Mouse (Mus musculus) forebrain, postnatal 0 days (tissue): ENCODE measurements around the gene Tsnax. TPM values are rescaled to one million over a fixed set of nuclear protein-coding genes. Genes with fewer than 3 reads are reported as not detected.

ENCODE experiments used
- ATAC-seq: fragments of 200-750 bp; cut with Nextera tagmentation; 2 replicates; pipeline ENCODE4 v1.8.0; 2017; ENCODE audit warnings: mild to moderate bottlenecking, moderate library complexity
- DNase-seq: peaks from one replicate; pipeline ENCODE4 v3.0.0-alpha.2; 2015
- H3K27ac ChIP-seq: fragments of 300-500 bp; sonication (generic); 2 replicates; pipeline ENCODE4 v1.5.1; 2014; ENCODE audit warnings: low read depth, mild to moderate bottlenecking, antibody characterized with exemption, low read length, moderate library complexity, mixed read lengths
- H3K27me3 ChIP-seq: fragments of 300-500 bp; sonication (generic); 2 replicates; pipeline ENCODE4 v1.6.1; 2014; ENCODE audit warnings: mild to moderate bottlenecking, low read length, mixed read lengths; ENCODE audit not compliant: insufficient read depth
- H3K36me3 ChIP-seq: fragments of 300-500 bp; sonication (generic); 2 replicates; pipeline ENCODE4 v1.6.1; 2014; ENCODE audit warnings: mild to moderate bottlenecking, moderate library complexity; ENCODE audit not compliant: insufficient read depth
- H3K4me1 ChIP-seq: fragments of 300-500 bp; sonication (generic); 2 replicates; pipeline ENCODE4 v1.6.1; 2014; ENCODE audit warnings: antibody characterized with exemption; ENCODE audit not compliant: insufficient read depth
- H3K4me2 ChIP-seq: fragments of 300-500 bp; sonication (generic); 2 replicates; pipeline ENCODE4 v1.6.1; 2014; ENCODE audit warnings: low read depth, mild to moderate bottlenecking, moderate library complexity
- H3K4me3 ChIP-seq: fragments of 300-500 bp; sonication (generic); 2 replicates; pipeline ENCODE4 v1.5.1; 2014; ENCODE audit warnings: low read depth, low read length, mixed read lengths
- H3K9ac ChIP-seq: fragments of 300-500 bp; sonication (generic); 2 replicates; pipeline ENCODE4 v1.6.1; 2014; ENCODE audit warnings: mild to moderate bottlenecking
- H3K9me3 ChIP-seq: fragments of 300-500 bp; sonication (generic); 2 replicates; pipeline ENCODE4 v1.6.1; 2016; ENCODE audit warnings: low read length
- CTCF ChIP-seq: sonication (generic); IDR thresholded peaks from 2 replicates; pipeline ENCODE4 v1.5.1; 2016; ENCODE audit warnings: antibody characterized with exemption, control low read depth, low read depth
- WGBS: fragments of 180-500 bp; shearing (Covaris S2); extraction: QIAGEN DNeasy Blood & Tissue Kit; methylation state at CpG from one replicate; pipeline ENCODE4 v1.1.7; 2014; 5-methylcytosine and 5-hydroxymethylcytosine counted together
- polyA plus RNA-seq: library from polyadenylated mRNA; unstranded; fragments of >200 nt; fragmentation: Nextera tagmentation; extraction: Ambion mirVana; gene quantifications from 2 replicates; pipeline ENCODE4 v1.2.1, GENCODE M21; 2015
- total RNA-seq: library from RNA; depleted of rRNA; stranded (reverse); fragments of >200 nt; gene quantifications from 2 replicates; pipeline ENCODE4 v1.2.3, GENCODE M21; 2014

The Tsnax gene
- total and polyA plus RNA-seq, 2 experiments from 2014 or later: 111 to 146 TPM

- ATAC-seq (peak; percentile 56), DNase-seq (no peak)
- H3K36me3 ChIP-seq: no peaks in the 10 kb centered on the region
- no peaks in the 10 kb centered on the region for H3K4me1 ChIP-seq
- 4% methylated on average over 56 of the region's 65 CpGs for WGBS
- H3K9ac ChIP-seq: peak within 1 kb of the TSS; percentile 62
- peak; percentile 1; the same call in 1 of the 2 replicates for TF ChIP-seq CTCF
- no peaks in the 10 kb centered on the region for H3K9me3 ChIP-seq
- H3K27me3 ChIP-seq: peaks cover 22% of the 10 kb centered on the region
- peak within 1 kb of the TSS; percentile 59 for H3K4me3 ChIP-seq
- peak within 1 kb of the TSS; percentile 71; the same call in 1 of the 2 replicates for H3K27ac ChIP-seq
- peak within 1 kb of the TSS; percentile 97 for H3K4me2 ChIP-seq
Measured at GRCm38 (mm10) chr8:125053505-125054435, 41.0 kb downstream of the Tsnax start, which contains the start of gene Disc1. Gene Disc1, plus strand, starts transcription at chr8:125054195.

- H3K27me3 ChIP-seq: peaks cover 22% of the 10 kb centered on the region
- no peaks in the 10 kb centered on the region for H3K36me3 ChIP-seq
- no peaks in the 10 kb centered on the region for H3K4me1 ChIP-seq
- no peaks in the 10 kb centered on the region for H3K9me3 ChIP-seq
- H3K4me3 ChIP-seq: peak overlapping the region; percentile 59
- peak; percentile 64 for ATAC-seq
- 0 out of 2 replicates have a peak, but pooled peaks have one; percentile 1 for TF ChIP-seq CTCF
- H3K9ac ChIP-seq: peak overlapping the region; percentile 62
- H3K27ac ChIP-seq: peak overlapping the region; percentile 71; the same call in 1 of the 2 replicates
- 2% methylated on average over 37 of the region's 38 CpGs for WGBS
- peak overlapping the region; percentile 97 for H3K4me2 ChIP-seq
- no peak for DNase-seq
Measured at GRCm38 (mm10) chr8:125054436-125054810, 41.6 kb downstream of the Tsnax start.

- Histone ChIP-seq H3K9me3 (no peaks in the 10 kb centered on the region), H3K9ac (no peak overlapping the region), H3K4me2 (no peak overlapping the region), H3K27me3 (no peaks in the 10 kb centered on the region), H3K36me3 (no peaks in the 10 kb centered on the region), H3K4me1 (no peaks in the 10 kb centered on the region), H3K27ac (no peak overlapping the region), H3K4me3 (no peak overlapping the region)
- WGBS: 87% methylated on average over 8 of the region's 8 CpGs
- no peak for ATAC-seq
- no peak for TF ChIP-seq CTCF
- no peak for DNase-seq
Measured at GRCm38 (mm10) chr8:125060904-125061303, 48.1 kb downstream of the Tsnax start.

- no peak overlapping the region for H3K27ac ChIP-seq
- no peak overlapping the region for H3K4me2 ChIP-seq
- 91% methylated on average over 6 of the region's 6 CpGs for WGBS
- H3K9me3 ChIP-seq: no peaks in the 10 kb centered on the region
- ATAC-seq: no peak
- no peak overlapping the region for H3K9ac ChIP-seq
- H3K27me3 ChIP-seq: no peaks in the 10 kb centered on the region
- no peak for TF ChIP-seq CTCF
- H3K4me1 ChIP-seq: no peaks in the 10 kb centered on the region
- no peak overlapping the region for H3K4me3 ChIP-seq
- DNase-seq: no peak
- H3K36me3 ChIP-seq: no peaks in the 10 kb centered on the region
Measured at GRCm38 (mm10) chr8:125065596-125065995, 52.8 kb downstream of the Tsnax start.

- H3K9me3 ChIP-seq: no peaks in the 10 kb centered on the region
- H3K4me1 ChIP-seq: no peaks in the 10 kb centered on the region
- H3K9ac ChIP-seq: no peak overlapping the region
- H3K4me2 ChIP-seq: no peak overlapping the region
- H3K36me3 ChIP-seq: no peaks in the 10 kb centered on the region
- peak; percentile 86 for TF ChIP-seq CTCF
- DNase-seq (peak; percentile 87), ATAC-seq (peak; percentile 88)
- H3K4me3 ChIP-seq: no peak overlapping the region
- no peaks in the 10 kb centered on the region for H3K27me3 ChIP-seq
- H3K27ac ChIP-seq: peak overlapping the region; percentile 70
- 18% methylated on average over 12 of the region's 12 CpGs for WGBS
Measured at GRCm38 (mm10) chr8:125066913-125067595, 54.3 kb downstream of the Tsnax start.

- H3K36me3 ChIP-seq: no peaks in the 10 kb centered on the region
- H3K27me3 ChIP-seq: no peaks in the 10 kb centered on the region
- no peaks in the 10 kb centered on the region for H3K4me1 ChIP-seq
- H3K4me3 ChIP-seq: no peak overlapping the region
- no peak for DNase-seq
- H3K9ac ChIP-seq: no peak overlapping the region
- no peak for TF ChIP-seq CTCF
- ATAC-seq: peak; percentile 51
- H3K4me2 ChIP-seq: no peak overlapping the region
- WGBS: 56% methylated on average over 9 of the region's 9 CpGs
- H3K9me3 ChIP-seq: no peaks in the 10 kb centered on the region
- peak overlapping the region; percentile 70 for H3K27ac ChIP-seq
Measured at GRCm38 (mm10) chr8:125067596-125067960, 54.8 kb downstream of the Tsnax start.
